Mouse (Mus musculus) liver, embryonic 11.5 days (tissue): ENCODE measurements around the gene Ntn1. TPM values are rescaled to one million over a fixed set of nuclear protein-coding genes. Genes with fewer than 3 reads are reported as not detected.

Experiments used
- ATAC-seq: fragments of 200-750 bp; cut with Nextera tagmentation; replicated peaks from 2 replicates; pipeline ENCODE4 v1.8.0; 2017; ENCODE audit warnings: moderate number of reproducible peaks, mild to moderate bottlenecking, moderate TSS enrichment, moderate library complexity; ENCODE audit not compliant: low FRiP score
- DNase-seq: peaks from one replicate; pipeline ENCODE4 v3.0.0-alpha.2; 2017; ENCODE audit warnings: low spot score
- H3K27ac ChIP-seq: fragments of 300-500 bp; sonication (generic); 2 replicates; pipeline ENCODE4 v1.5.1; 2014; ENCODE audit warnings: mild to moderate bottlenecking, low read depth, low read length, control low read depth
- H3K27me3 ChIP-seq: fragments of 300-500 bp; sonication (generic); replicated peaks from 2 replicates; pipeline ENCODE4 v1.6.1; 2014; ENCODE audit warnings: low read length, mixed read lengths; ENCODE audit not compliant: control insufficient read depth, insufficient read depth
- H3K36me3 ChIP-seq: fragments of 300-500 bp; sonication (generic); 2 replicates; pipeline ENCODE4 v1.6.1; 2014; ENCODE audit warnings: mild to moderate bottlenecking, low read length, moderate library complexity, mixed read lengths; ENCODE audit not compliant: control insufficient read depth, insufficient read depth
- H3K4me1 ChIP-seq: fragments of 300-500 bp; sonication (generic); replicated peaks from 2 replicates; pipeline ENCODE4 v1.6.1; 2014; ENCODE audit warnings: low read length, mixed read lengths; ENCODE audit not compliant: control insufficient read depth, insufficient read depth
- H3K4me2 ChIP-seq: fragments of 300-500 bp; sonication (generic); 2 replicates; pipeline ENCODE4 v1.6.1; 2014; ENCODE audit warnings: mild to moderate bottlenecking, control low read depth, moderate library complexity
- H3K4me3 ChIP-seq: fragments of 300-500 bp; sonication (generic); 2 replicates; pipeline ENCODE4 v1.5.1; 2014; ENCODE audit warnings: low read depth, low read length, control low read depth
- H3K9ac ChIP-seq: fragments of 300-500 bp; sonication (generic); 2 replicates; pipeline ENCODE4 v1.6.1; 2014; ENCODE audit warnings: low read depth, low read length, control low read depth
- H3K9me3 ChIP-seq: fragments of 300-500 bp; sonication (generic); 2 replicates; pipeline ENCODE4 v1.6.1; 2016; ENCODE audit warnings: low read length, inconsistent platforms, mixed read lengths; ENCODE audit not compliant: control insufficient read depth
- WGBS: fragments of 180-500 bp; shearing (Covaris S2); extraction: QIAGEN DNeasy Blood & Tissue Kit; methylation state at CpG from one replicate; pipeline ENCODE4 v1.1.7; 2014; 5-methylcytosine and 5-hydroxymethylcytosine counted together
- microRNA-seq: library from miRNA; unstranded; fragments of <30 nt; microRNA quantifications from one replicate; pipeline ENCODE4, GENCODE M21; 2017; ENCODE audit warnings: borderline number of aligned reads
- polyA plus RNA-seq: library from polyadenylated mRNA; unstranded; fragments of >200 nt; fragmentation: Nextera tagmentation; extraction: Ambion mirVana; gene quantifications from 2 replicates; pipeline ENCODE4 v1.2.1, GENCODE M21; 2014

Gene Ntn1
- polyA plus RNA-seq, 1 experiment from 2014 or later, result 0.40 TPM

- ATAC-seq (no peak), DNase-seq (no peak)
- no peak overlapping the region for H3K9ac ChIP-seq
- H3K27me3 ChIP-seq, result no peaks in the 10 kb centered on the region
- H3K4me1 ChIP-seq, result no peaks in the 10 kb centered on the region
- H3K9me3 ChIP-seq, result no peaks in the 10 kb centered on the region
- WGBS, result 75% methylated on average over 4 of the region's 4 CpGs
- no peaks in the 10 kb centered on the region for H3K36me3 ChIP-seq
- no peak overlapping the region for H3K4me3 ChIP-seq
- H3K27ac ChIP-seq, result no peak overlapping the region
- no peak overlapping the region for H3K4me2 ChIP-seq
Observed at GRCm38 (mm10) chr11:68159867-68160266, 240.8 kb downstream of the Ntn1 start.

Small RNA genes within 50 kb of the gene (microRNA-seq; reads per million reads assigned to microRNA genes)
- gene Mir6406, result not detected

Other genes starting within 250 kb of the Ntn1 start
- 0.56 and 0.84 TPM in 2 replicates for gene Pik3r5, start 31.3 kb upstream of the Ntn1 start, polyA plus RNA-seq
- gene Pik3r6, start 102.2 kb upstream of the Ntn1 start, polyA plus RNA-seq, result 1.8 and 1.9 TPM in 2 replicates
- not detected in 2 replicates for gene Mfsd6l, start 155.4 kb upstream of the Ntn1 start, polyA plus RNA-seq
- gene Ccdc42, start 186.2 kb upstream of the Ntn1 start, polyA plus RNA-seq, result 0.26 and 0.56 TPM in 2 replicates